Mouse (Mus musculus) lung, postnatal 0 days (tissue): ENCODE data around the gene Atp2b4. TPM values are rescaled to one million over a fixed set of nuclear protein-coding genes. Genes with fewer than 3 reads are reported as not detected.

Experiments used
- ATAC-seq: fragments of 200-750 bp; cut with Nextera tagmentation; 2 replicates; pipeline ENCODE4 v1.8.0; 2017; ENCODE audit warnings: moderate library complexity
- DNase-seq: peaks from one replicate; pipeline ENCODE4 v3.0.0-alpha.2; 2016; ENCODE audit warnings: low spot score
- H3K27ac ChIP-seq: fragments of 300-500 bp; sonication (generic); 2 replicates; pipeline ENCODE4 v1.5.1; 2014; ENCODE audit warnings: antibody characterized with exemption, mild to moderate bottlenecking, low read length, mixed read lengths
- H3K27me3 ChIP-seq: fragments of 300-500 bp; sonication (generic); replicated peaks from 2 replicates; pipeline ENCODE4 v1.6.1; 2014; ENCODE audit warnings: low read length, mixed read lengths; ENCODE audit not compliant: insufficient read depth
- H3K36me3 ChIP-seq: fragments of 300-500 bp; sonication (generic); 2 replicates; pipeline ENCODE4 v1.6.1; 2014; ENCODE audit warnings: low read length, mixed read lengths; ENCODE audit not compliant: insufficient read depth
- H3K4me1 ChIP-seq: fragments of 300-500 bp; sonication (generic); 2 replicates; pipeline ENCODE4 v1.6.1; 2014; ENCODE audit warnings: antibody characterized with exemption, low read depth, low read length, mixed read lengths; ENCODE audit not compliant: insufficient read depth
- H3K4me2 ChIP-seq: fragments of 300-500 bp; sonication (generic); replicated peaks from 2 replicates; pipeline ENCODE4 v1.6.1; 2014; ENCODE audit warnings: low read depth, mild to moderate bottlenecking, low read length, moderate library complexity, mixed read lengths
- H3K4me3 ChIP-seq: fragments of 300-500 bp; sonication (generic); 2 replicates; pipeline ENCODE4 v1.5.1; 2014; ENCODE audit warnings: low read depth, low read length
- H3K9ac ChIP-seq: fragments of 300-500 bp; sonication (generic); replicated peaks from 2 replicates; pipeline ENCODE4 v1.6.1; 2014; ENCODE audit warnings: low read depth, mild to moderate bottlenecking
- H3K9me3 ChIP-seq: fragments of 300-500 bp; sonication (generic); 2 replicates; pipeline ENCODE4 v1.6.1; 2016; ENCODE audit warnings: low read length, mixed read lengths
- CTCF ChIP-seq: IDR thresholded peaks from 2 replicates; pipeline ENCODE4 v1.5.1; 2016; ENCODE audit warnings: antibody characterized with exemption, mild to moderate bottlenecking
- EP300 ChIP-seq: IDR thresholded peaks from 2 replicates; pipeline ENCODE4 v1.6.1; 2016; ENCODE audit warnings: antibody characterized with exemption, mild to moderate bottlenecking, control low read depth
- WGBS: fragments of 180-500 bp; shearing (Covaris S2); extraction: QIAGEN DNeasy Blood & Tissue Kit; methylation state at CpG from one replicate; pipeline ENCODE4 v1.1.7; 2014; 5-methylcytosine and 5-hydroxymethylcytosine counted together
- polyA plus RNA-seq: library from polyadenylated mRNA; unstranded; fragments of >200 nt; fragmentation: Nextera tagmentation; extraction: Ambion mirVana; gene quantifications from 2 replicates; pipeline ENCODE4 v1.2.1, GENCODE M21; 2015

Atp2b4 gene
- polyA plus RNA-seq, 1 experiment from 2014 or later = 7.8 TPM

GRCm38 (mm10) chr1:133716464-133716863, 84.4 kb downstream of the Atp2b4 start:
- Histone ChIP-seq H3K27me3 (no peaks in the 10 kb centered on the region), H3K4me2 (no peak overlapping the region), H3K36me3 (no peaks in the 10 kb centered on the region), H3K4me1 (no peaks in the 10 kb centered on the region), H3K4me3 (no peak overlapping the region), H3K9me3 (no peaks in the 10 kb centered on the region), H3K9ac (no peak overlapping the region), H3K27ac (no peak overlapping the region)
- DNase-seq (peak; percentile 64), ATAC-seq (peak; percentile 46; the same call in 1 of the 2 replicates)
- peak; percentile 88 for TF ChIP-seq CTCF
- no peak for TF ChIP-seq EP300
- 23% methylated on average over 7 of the region's 7 CpGs for WGBS

- no peak for DNase-seq
- no peak for TF ChIP-seq EP300
- TF ChIP-seq CTCF = no peak
- ATAC-seq = no peak
- Histone ChIP-seq H3K36me3 (no peaks in the 10 kb centered on the region), H3K4me2 (no peak overlapping the region), H3K9me3 (no peaks in the 10 kb centered on the region), H3K9ac (no peak overlapping the region), H3K27me3 (no peaks in the 10 kb centered on the region), H3K27ac (no peak overlapping the region), H3K4me1 (no peaks in the 10 kb centered on the region), H3K4me3 (no peak overlapping the region)
- 31% methylated on average over 1 of the region's 1 CpGs for WGBS
Measured at GRCm38 (mm10) chr1:133715191-133715590, 85.7 kb downstream of the Atp2b4 start.

- peak; percentile 45 for DNase-seq
- H3K27ac ChIP-seq = no peak overlapping the region
Measured at GRCm38 (mm10) chr1:133713009-133713370, 87.9 kb downstream of the Atp2b4 start.

GRCm38 (mm10) chr1:133712288-133713008, 88.4 kb downstream of the Atp2b4 start:
- H3K4me2 ChIP-seq = no peak overlapping the region
- peak; percentile 60 for ATAC-seq

More at GRCm38 (mm10) chr1:133713009-133713370, 87.9 kb downstream of the Atp2b4 start:
- Histone ChIP-seq H3K4me1 (no peaks in the 10 kb centered on the region), H3K4me2 (no peak overlapping the region), H3K4me3 (no peak overlapping the region), H3K36me3 (no peaks in the 10 kb centered on the region), H3K9me3 (no peaks in the 10 kb centered on the region), H3K27me3 (no peaks in the 10 kb centered on the region), H3K9ac (no peak overlapping the region)
- TF ChIP-seq CTCF = no peak
- no peak for TF ChIP-seq EP300
- ATAC-seq = peak; percentile 31; the same call in 1 of the 2 replicates
- WGBS = 43% methylated on average over 2 of the region's 2 CpGs

GRCm38 (mm10) chr1:133711376-133711775, 89.5 kb downstream of the Atp2b4 start:
- 66% methylated on average over 6 of the region's 6 CpGs for WGBS
- ATAC-seq (no peak), DNase-seq (no peak)
- Histone ChIP-seq H3K4me3 (no peak overlapping the region), H3K9ac (no peak overlapping the region), H3K4me1 (no peaks in the 10 kb centered on the region), H3K27me3 (no peaks in the 10 kb centered on the region), H3K9me3 (no peaks in the 10 kb centered on the region), H3K4me2 (no peak overlapping the region), H3K36me3 (no peaks in the 10 kb centered on the region), H3K27ac (no peak overlapping the region)
- TF ChIP-seq EP300 (no peak), CTCF (no peak)

More at GRCm38 (mm10) chr1:133712288-133713008, 88.4 kb downstream of the Atp2b4 start:
- WGBS = 72% methylated on average over 12 of the region's 12 CpGs
- no peaks in the 10 kb centered on the region for H3K9me3 ChIP-seq
- H3K27me3 ChIP-seq = no peaks in the 10 kb centered on the region
- H3K27ac ChIP-seq = no peak overlapping the region
- no peak overlapping the region for H3K4me3 ChIP-seq
- no peaks in the 10 kb centered on the region for H3K4me1 ChIP-seq
- TF ChIP-seq EP300 (no peak), CTCF (peak; percentile 37)
- DNase-seq = peak; percentile 44
- H3K36me3 ChIP-seq = no peaks in the 10 kb centered on the region
- H3K9ac ChIP-seq = no peak overlapping the region

- H3K9ac ChIP-seq = no peak overlapping the region
- no peak overlapping the region for H3K27ac ChIP-seq
- no peak overlapping the region for H3K4me2 ChIP-seq
- no peaks in the 10 kb centered on the region for H3K9me3 ChIP-seq
- no peaks in the 10 kb centered on the region for H3K27me3 ChIP-seq
- TF ChIP-seq EP300 = no peak
- TF ChIP-seq CTCF = no peak
- no peak overlapping the region for H3K4me3 ChIP-seq
- DNase-seq = no peak
- ATAC-seq = no peak
- WGBS = 73% methylated on average over 5 of the region's 6 CpGs
- no peaks in the 10 kb centered on the region for H3K4me1 ChIP-seq
- no peaks in the 10 kb centered on the region for H3K36me3 ChIP-seq
Measured at GRCm38 (mm10) chr1:133710895-133711294, 89.9 kb downstream of the Atp2b4 start.
